Mouse (Mus musculus) thymus, adult 18-20 months (tissue): Measurements from ENCODE around the gene Kansl1.

ENCODE experiments used
- DNase-seq, 2 experiments: peaks; one replicate each; pipeline ENCODE4 v3.0.0; 2022; ENCODE audit warnings: mixed read lengths in 2 of 2

Kansl1 gene

GRCm38 (mm10) chr11:104362704-104363103 lies 106.0 kb downstream of the Kansl1 start:
- no peak for DNase-seq

DNA sequence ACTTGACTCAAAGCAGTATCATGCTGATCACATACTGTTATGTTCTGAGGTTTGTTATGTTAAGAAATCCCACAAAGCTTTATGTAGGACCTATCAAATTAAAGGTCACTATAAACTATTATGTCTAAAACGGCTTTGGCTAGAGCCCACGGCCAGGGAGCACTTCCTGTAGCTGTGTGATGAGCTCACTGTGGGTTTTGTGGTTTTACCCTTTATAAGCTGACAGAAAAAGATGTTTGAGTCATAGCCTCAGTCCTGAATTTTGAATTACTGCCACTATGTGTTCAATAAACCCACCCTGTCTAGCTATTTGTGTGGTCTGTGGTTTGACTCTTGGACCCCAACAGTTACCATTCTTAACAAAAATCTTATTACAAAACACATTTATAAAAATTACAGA lies 106.9 kb downstream of the Kansl1 start:
- no peak for DNase-seq

DNA sequence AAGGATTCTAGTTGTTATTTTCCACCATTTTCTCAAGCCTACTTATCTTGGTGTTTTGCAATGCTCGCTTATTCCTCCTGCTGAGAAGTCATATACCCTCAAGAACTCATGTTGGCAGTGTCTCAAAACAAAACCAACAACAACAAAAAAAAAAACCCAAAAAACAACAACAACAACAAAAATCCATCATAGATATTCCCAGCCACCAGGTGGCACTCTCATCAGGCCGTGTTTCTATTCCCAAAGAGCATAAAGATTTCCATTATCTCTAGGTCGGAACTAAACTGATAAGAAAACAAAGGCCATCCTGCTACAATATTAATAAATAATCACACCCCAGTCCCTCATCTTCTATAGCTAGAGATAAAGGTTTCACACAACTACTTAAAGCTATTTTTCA lies 121.7 kb downstream of the Kansl1 start:
- no peak for DNase-seq

DNA sequence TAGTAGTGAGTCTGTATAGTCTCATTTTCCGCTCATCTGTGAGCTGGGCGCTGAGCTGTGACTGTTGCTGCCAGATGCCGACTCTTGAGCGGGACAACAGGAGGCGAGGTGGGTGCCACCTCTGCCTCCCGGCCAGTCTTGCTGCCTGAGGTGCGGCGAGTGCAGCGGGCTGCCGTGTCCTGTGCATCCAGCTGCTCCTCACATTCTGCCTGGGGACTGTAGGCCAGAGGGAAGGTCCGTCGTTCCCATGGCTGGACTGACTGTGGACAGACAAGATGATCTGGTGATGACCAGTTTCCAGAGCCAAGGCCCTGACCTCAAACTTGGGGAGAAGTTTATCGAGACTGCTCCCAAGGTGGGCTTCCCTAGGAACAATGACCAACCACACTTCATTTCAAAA lies 133.7 kb downstream of the Kansl1 start:
- no peak for DNase-seq

DNA sequence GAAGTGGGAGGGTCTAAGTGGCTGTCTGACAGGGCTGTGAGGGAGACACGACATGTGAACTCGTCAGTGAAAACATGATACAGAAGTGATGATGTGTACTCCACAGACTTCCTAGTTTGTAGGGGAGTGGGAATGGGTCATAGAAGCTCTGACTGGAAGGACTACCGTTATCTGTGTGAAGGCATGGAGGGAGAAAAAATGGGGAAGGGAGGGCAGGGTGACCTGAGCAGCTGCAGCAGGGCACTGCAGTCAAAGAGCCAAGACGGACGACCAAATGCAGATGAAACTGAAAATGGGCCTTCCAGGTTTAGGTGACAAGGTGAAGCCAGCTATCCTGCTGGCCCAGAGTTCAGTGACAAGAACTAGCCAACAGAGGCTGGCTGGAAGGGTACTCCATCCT lies 134.5 kb downstream of the Kansl1 start:
- no peak for DNase-seq

- DNase-seq, result no peak
Observed at GRCm38 (mm10) chr11:104332105-104332504, 136.6 kb downstream of the Kansl1 start.

GRCm38 (mm10) chr11:104331208-104331607 lies 137.5 kb downstream of the Kansl1 start:
- no peak for DNase-seq

GRCm38 (mm10) chr11:104330151-104330550 lies 138.5 kb downstream of the Kansl1 start:
- DNase-seq, result no peak

- no peak for DNase-seq
Observed at GRCm38 (mm10) chr11:104329185-104329926, 139.3 kb downstream of the Kansl1 start.

- DNase-seq, result no peak
Observed at GRCm38 (mm10) chr11:104327946-104328345, 140.7 kb downstream of the Kansl1 start.

DNA sequence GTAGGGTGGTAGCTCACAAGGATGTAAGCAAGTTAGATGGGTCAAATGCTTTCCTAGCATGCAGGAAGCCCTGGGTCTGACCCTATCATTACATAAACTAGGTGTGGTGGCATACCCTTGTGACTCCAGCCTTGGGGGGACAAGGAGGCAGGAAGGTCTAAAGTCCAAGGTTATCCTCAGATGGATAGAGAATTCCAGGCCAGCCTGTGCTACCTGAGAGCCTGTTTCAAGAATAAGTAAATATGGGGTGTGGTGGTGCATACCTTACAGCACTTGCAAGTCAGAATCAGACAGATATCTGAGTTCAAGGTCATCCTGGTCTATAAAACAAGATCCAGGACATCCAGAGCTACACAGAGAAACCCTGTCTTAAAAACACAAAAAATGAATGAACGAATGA lies 141.2 kb downstream of the Kansl1 start:
- DNase-seq, result no peak

DNA sequence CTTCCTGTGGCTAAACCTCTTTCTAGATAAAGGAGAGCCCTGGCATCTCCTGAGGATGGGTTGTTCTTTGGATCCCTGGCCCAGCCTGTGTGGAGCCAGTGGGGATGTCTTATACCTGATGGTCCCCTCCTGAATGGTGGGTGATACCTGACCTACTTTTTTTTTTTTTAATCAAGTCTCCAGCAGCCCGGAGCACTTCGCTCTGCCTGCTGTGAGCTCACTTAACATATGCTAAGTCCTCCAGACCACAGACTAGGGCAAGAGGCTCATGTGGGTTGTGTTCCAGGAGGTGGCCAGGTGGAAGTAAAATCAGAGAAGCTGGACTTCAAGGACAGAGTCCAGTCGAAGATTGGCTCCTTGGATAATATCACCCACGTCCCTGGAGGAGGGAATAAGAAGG lies 146.5 kb downstream of the Kansl1 start:
- no peak for DNase-seq

DNA sequence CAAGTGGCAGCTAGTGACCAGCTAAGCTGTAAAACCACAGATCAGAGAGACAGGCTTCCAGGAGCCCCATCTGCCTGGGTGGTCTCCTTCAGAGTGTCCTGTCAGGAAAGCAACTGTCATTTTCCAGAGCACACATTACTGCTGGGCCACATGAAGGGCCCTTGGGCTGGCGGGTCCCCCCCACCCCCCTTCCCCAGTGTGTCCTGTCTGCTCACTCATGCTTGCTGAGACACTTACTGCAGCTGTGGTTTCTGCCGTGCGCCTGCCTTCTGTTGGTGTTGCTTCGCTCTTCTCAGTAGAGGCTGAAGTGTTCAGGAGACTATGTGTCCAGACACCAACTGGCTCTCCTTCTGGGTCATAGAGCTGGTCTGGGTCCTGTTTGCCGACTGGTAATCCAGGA lies 148.2 kb downstream of the Kansl1 start:
- DNase-seq, result no peak

- no peak for DNase-seq
Observed at GRCm38 (mm10) chr11:104318940-104319781, 149.5 kb downstream of the Kansl1 start.

DNA sequence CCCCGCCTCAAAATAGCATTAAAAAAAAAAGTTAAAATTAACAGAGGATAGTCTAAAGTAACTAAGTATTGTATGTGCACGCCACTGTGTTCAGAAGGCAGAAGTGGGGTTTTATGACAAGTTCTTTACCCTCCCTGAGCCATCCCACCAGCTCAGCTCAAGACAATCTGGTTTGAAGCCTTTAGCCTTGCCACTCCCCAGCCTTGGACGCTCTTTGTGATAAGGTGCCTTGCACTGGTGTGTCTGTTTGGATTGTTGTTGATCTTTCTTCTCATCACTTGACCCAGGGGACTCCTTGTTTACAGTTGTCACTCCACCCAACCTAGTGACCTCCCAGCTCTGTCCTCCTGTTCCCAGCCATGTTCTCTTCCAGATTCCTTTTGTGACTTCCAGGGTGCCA lies 151.0 kb downstream of the Kansl1 start:
- DNase-seq, result no peak

- no peak for DNase-seq
Observed at GRCm38 (mm10) chr11:104316685-104317400, 151.8 kb downstream of the Kansl1 start.

- peak; percentile 29 to 36 for DNase-seq
Observed at GRCm38 (mm10) chr11:104315703-104316102, 153.0 kb downstream of the Kansl1 start.

- DNase-seq, result no peak
Observed at GRCm38 (mm10) chr11:104311643-104312042, 157.0 kb downstream of the Kansl1 start.

- no peak for DNase-seq
Observed at GRCm38 (mm10) chr11:104310226-104310887, 158.3 kb downstream of the Kansl1 start.

DNA sequence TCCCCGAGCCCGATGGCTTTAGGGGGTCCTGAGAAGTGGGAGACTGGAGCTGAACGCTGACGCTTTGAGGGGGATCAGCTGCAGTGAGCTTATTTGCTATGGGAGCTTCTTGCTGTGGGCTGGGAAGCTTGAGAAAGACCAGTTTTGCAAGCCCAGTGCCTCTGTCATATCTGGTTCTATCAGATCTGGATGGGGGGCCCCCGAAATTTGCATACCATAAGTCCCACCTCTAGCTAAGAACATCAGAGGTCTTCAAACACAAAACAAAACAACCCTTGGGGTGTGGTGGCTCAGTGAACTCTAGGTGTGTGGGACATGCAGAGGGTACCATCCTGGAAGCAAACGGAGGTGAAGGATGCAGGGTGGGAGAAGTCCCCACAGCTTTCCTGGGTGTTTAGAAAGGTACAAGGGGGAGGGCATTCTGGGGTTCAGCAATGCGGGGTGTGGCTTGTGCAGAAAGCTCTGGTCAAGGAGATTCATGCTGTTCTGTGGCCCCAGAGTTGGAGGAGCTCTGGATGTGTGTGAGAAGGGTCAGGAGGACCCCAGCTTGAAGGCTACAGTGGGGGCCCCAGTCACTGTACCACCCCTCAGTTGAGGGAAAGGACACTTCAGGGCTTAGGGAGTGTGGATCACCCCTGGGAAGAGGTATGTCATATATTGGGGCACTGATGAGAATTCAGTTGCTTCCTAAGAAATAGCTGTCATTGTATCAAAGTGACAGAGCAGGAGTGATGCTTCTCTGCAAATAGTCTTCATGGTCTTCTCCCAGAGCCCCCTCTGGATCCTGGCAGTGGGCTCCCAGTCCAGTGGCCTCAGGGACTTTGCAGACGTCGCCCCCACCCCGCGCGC lies 159.1 kb downstream of the Kansl1 start:
- no peak for DNase-seq

- no peak for DNase-seq
Observed at GRCm38 (mm10) chr11:104307136-104307535, 161.5 kb downstream of the Kansl1 start.

- DNase-seq, result no peak
Observed at GRCm38 (mm10) chr11:104306483-104306882, 162.2 kb downstream of the Kansl1 start.
